Mouse (Mus musculus) MEL (cell line): ENCODE data around the gene Map3k20. TPM values are rescaled to one million over a fixed set of nuclear protein-coding genes. Genes with fewer than 3 reads are reported as not detected.
A peak's percentile ranks its signal among the peaks of the same experiment; 100 is the strongest.

Experiments
- DNase-seq: peaks from one replicate; pipeline ENCODE4 v3.0.0; 2011; ENCODE audit warnings: low read depth, low spot score
- H3K27ac ChIP-seq: 2 replicates; pipeline ENCODE4 v1.5.1; 2012; ENCODE audit warnings: low read depth, mild to moderate bottlenecking, control low read depth, low read length, moderate library complexity; ENCODE audit not compliant: control insufficient read depth
- H3K27me3 ChIP-seq, 2 experiments: fragments of 150-350 bp in 1 of 2; sonication (generic) in 1 of 2; 2 replicates each; pipeline ENCODE4 v1.6.1; 2012; ENCODE audit warnings: low read length in 2 of 2, mild to moderate bottlenecking in 2 of 2, improper control_type of control experiment in 1 of 2, moderate library complexity in 1 of 2; ENCODE audit not compliant: insufficient read depth in 2 of 2, control insufficient read depth in 1 of 2
- H3K36me3 ChIP-seq, 2 experiments: 2 replicates each; pipeline ENCODE4 v1.6.1; 2012 to 2014; ENCODE audit warnings: low read length in 2 of 2, improper control_type of control experiment in 1 of 2, inconsistent platforms in 1 of 2, mild to moderate bottlenecking in 1 of 2; ENCODE audit not compliant: insufficient read depth in 2 of 2, control insufficient read depth in 1 of 2
- H3K4me1 ChIP-seq, 2 experiments: fragments of 150-350 bp in 1 of 2; sonication (generic) in 1 of 2; 2 replicates each; pipeline ENCODE4 v1.6.1; 2012; ENCODE audit warnings: low read length in 2 of 2, improper control_type of control experiment in 1 of 2, mild to moderate bottlenecking in 1 of 2; ENCODE audit not compliant: insufficient read depth in 2 of 2, control insufficient read depth in 1 of 2
- H3K4me3 ChIP-seq, 2 experiments: fragments of 150-350 bp in 1 of 2; sonication (generic) in 1 of 2; 2 replicates each; pipeline ENCODE4 v1.5.1; 2012; ENCODE audit warnings: low read depth in 2 of 2, low read length in 2 of 2, mild to moderate bottlenecking in 2 of 2, moderate library complexity in 2 of 2, control low read depth in 1 of 2, improper control_type of control experiment in 1 of 2; ENCODE audit not compliant: control insufficient read depth in 1 of 2, insufficient read depth in 1 of 2
- H3K79me2 ChIP-seq: 2 replicates; pipeline ENCODE4 v1.6.1; 2012; ENCODE audit warnings: mild to moderate bottlenecking, low read length, moderate library complexity; ENCODE audit not compliant: control insufficient read depth, poor library complexity, insufficient read depth
- H3K9ac ChIP-seq: 2 replicates; pipeline ENCODE4 v1.6.1; 2012; ENCODE audit warnings: low read depth, mild to moderate bottlenecking, control low read depth, low read length, moderate library complexity; ENCODE audit not compliant: control insufficient read depth, poor library complexity, severe bottlenecking
- H3K9me3 ChIP-seq: fragments of 150-350 bp; sonication (generic); replicated peaks from 2 replicates; pipeline ENCODE4 v1.6.1; 2012; ENCODE audit warnings: mild to moderate bottlenecking, low read length, improper control_type of control experiment, moderate library complexity; ENCODE audit not compliant: insufficient read depth
- BHLHE40 ChIP-seq: IDR thresholded peaks from 2 replicates; pipeline ENCODE4 v1.6.1; 2012; ENCODE audit warnings: low read depth, mild to moderate bottlenecking, inconsistent platforms, low read length, improper control_type of control experiment, borderline replicate concordance
- CHD2 ChIP-seq: IDR thresholded peaks from 2 replicates; pipeline ENCODE4 v1.6.1; 2011; ENCODE audit warnings: low read length, improper control_type of control experiment
- ELF1 ChIP-seq: IDR thresholded peaks from 2 replicates; pipeline ENCODE4 v1.6.1; 2014; ENCODE audit warnings: low read depth, mild to moderate bottlenecking, inconsistent platforms, low read length, improper control_type of control experiment, moderate library complexity
- EP300 ChIP-seq, 2 experiments: IDR thresholded peaks; 2 replicates each; pipeline ENCODE4 v1.6.1; 2011; ENCODE audit warnings: improper control_type of control experiment in 2 of 2, low read length in 2 of 2, low read depth in 1 of 2, mild to moderate bottlenecking in 1 of 2
- GATA1 ChIP-seq: IDR thresholded peaks from 2 replicates; pipeline ENCODE4 v1.6.1; 2011; ENCODE audit warnings: low read depth, low read length, improper control_type of control experiment
- HCFC1 ChIP-seq: IDR thresholded peaks from 2 replicates; pipeline ENCODE4 v1.6.1; 2012; ENCODE audit warnings: low read depth, mild to moderate bottlenecking, inconsistent platforms, low read length, improper control_type of control experiment, moderate library complexity
- JUND ChIP-seq: IDR thresholded peaks from 2 replicates; pipeline ENCODE4 v1.6.1; 2011; ENCODE audit warnings: low read depth, mild to moderate bottlenecking, improper control_type of control experiment, low read length
- MAFK ChIP-seq: IDR thresholded peaks from 2 replicates; pipeline ENCODE4 v1.6.1; 2011; ENCODE audit warnings: low read depth, mild to moderate bottlenecking, low read length, improper control_type of control experiment, borderline replicate concordance
- MAX ChIP-seq: IDR thresholded peaks from 2 replicates; pipeline ENCODE4 v1.6.1; 2011; ENCODE audit warnings: low read length, improper control_type of control experiment
- MEF2A ChIP-seq: IDR thresholded peaks from 2 replicates; pipeline ENCODE4 v1.6.1; 2014; ENCODE audit warnings: low read depth, mild to moderate bottlenecking, inconsistent platforms, low read length, improper control_type of control experiment; ENCODE audit not compliant: poor library complexity, insufficient replicate concordance, severe bottlenecking; ENCODE audit errors: extremely low read depth
- MXI1 ChIP-seq: IDR thresholded peaks from 2 replicates; pipeline ENCODE4 v1.6.1; 2011; ENCODE audit warnings: mild to moderate bottlenecking, low read depth, low read length, improper control_type of control experiment
- MYB ChIP-seq: IDR thresholded peaks from 2 replicates; pipeline ENCODE4 v1.6.1; 2011; ENCODE audit warnings: mild to moderate bottlenecking, low read depth, low read length, improper control_type of control experiment
- NELFE ChIP-seq: IDR thresholded peaks from 2 replicates; pipeline ENCODE4 v1.6.1; 2011; ENCODE audit warnings: low read depth, low read length, improper control_type of control experiment
- NRF1 ChIP-seq: IDR thresholded peaks from 2 replicates; pipeline ENCODE4 v1.6.1; 2014; ENCODE audit warnings: low read depth, mild to moderate bottlenecking, inconsistent platforms, low read length, improper control_type of control experiment, moderate library complexity; ENCODE audit not compliant: poor library complexity, insufficient read depth, severe bottlenecking
- POLR2A ChIP-seq, 2 experiments: IDR thresholded peaks; 2 replicates each; pipeline ENCODE4 v1.6.1; 2011 to 2012; ENCODE audit warnings: low read length in 2 of 2, mild to moderate bottlenecking in 2 of 2, control low read depth in 1 of 2, improper control_type of control experiment in 1 of 2, low read depth in 1 of 2, moderate library complexity in 1 of 2; ENCODE audit not compliant: control insufficient read depth in 1 of 2, insufficient read depth in 1 of 2, poor library complexity in 1 of 2
- RAD21 ChIP-seq: IDR thresholded peaks from 2 replicates; pipeline ENCODE4 v1.6.1; 2011; ENCODE audit warnings: mild to moderate bottlenecking, low read depth, low read length, improper control_type of control experiment
- TBP ChIP-seq: IDR thresholded peaks from 2 replicates; pipeline ENCODE4 v1.8.0; 2011; ENCODE audit warnings: low read depth, low read length, improper control_type of control experiment
- USF1 ChIP-seq: IDR thresholded peaks from 2 replicates; pipeline ENCODE4 v1.6.1; 2014; ENCODE audit warnings: low read depth, mild to moderate bottlenecking, inconsistent platforms, low read length, improper control_type of control experiment, moderate library complexity
- USF2 ChIP-seq, 2 experiments: IDR thresholded peaks; 2 replicates each; pipeline ENCODE4 v1.6.1; 2011 to 2012; ENCODE audit warnings: improper control_type of control experiment in 2 of 2, low read length in 2 of 2, borderline replicate concordance in 1 of 2, inconsistent platforms in 1 of 2, low read depth in 1 of 2, mild to moderate bottlenecking in 1 of 2; ENCODE audit not compliant: insufficient read depth in 1 of 2
- ZC3H11A ChIP-seq: IDR thresholded peaks from 2 replicates; pipeline ENCODE4 v1.6.1; 2012; ENCODE audit warnings: low read depth, mild to moderate bottlenecking, inconsistent platforms, low read length, improper control_type of control experiment
- ZMIZ1 ChIP-seq: IDR thresholded peaks from 2 replicates; pipeline ENCODE4 v1.6.1; 2012; ENCODE audit warnings: low read depth, mild to moderate bottlenecking, inconsistent platforms, low read length, improper control_type of control experiment, moderate library complexity
- polyA plus RNA-seq, 2 experiments: library from polyadenylated mRNA; stranded (reverse) in 1 of 2; unstranded in 1 of 2; fragments of >175 nt in 1 of 2; fragments of >200 nt in 1 of 2; gene quantifications; 2 replicates each; pipeline versions ENCODE4 v1.2.1 to v1.2.4; 2012; ENCODE audit warnings: low replicate concordance in 2 of 2, low read depth in 1 of 2; ENCODE audit not compliant: insufficient read length in 2 of 2, insufficient read depth in 1 of 2, missing spikeins in 1 of 2
- total RNA-seq: library from RNA; depleted of rRNA; stranded (reverse); fragments of 300-350 nt; gene quantifications from 2 replicates; pipeline ENCODE4 v1.2.3, GENCODE M21; 2012

Gene Map3k20
- total and polyA plus RNA-seq, 3 experiments, result 7.4 to 9.6 TPM; not detected in 1

DNA sequence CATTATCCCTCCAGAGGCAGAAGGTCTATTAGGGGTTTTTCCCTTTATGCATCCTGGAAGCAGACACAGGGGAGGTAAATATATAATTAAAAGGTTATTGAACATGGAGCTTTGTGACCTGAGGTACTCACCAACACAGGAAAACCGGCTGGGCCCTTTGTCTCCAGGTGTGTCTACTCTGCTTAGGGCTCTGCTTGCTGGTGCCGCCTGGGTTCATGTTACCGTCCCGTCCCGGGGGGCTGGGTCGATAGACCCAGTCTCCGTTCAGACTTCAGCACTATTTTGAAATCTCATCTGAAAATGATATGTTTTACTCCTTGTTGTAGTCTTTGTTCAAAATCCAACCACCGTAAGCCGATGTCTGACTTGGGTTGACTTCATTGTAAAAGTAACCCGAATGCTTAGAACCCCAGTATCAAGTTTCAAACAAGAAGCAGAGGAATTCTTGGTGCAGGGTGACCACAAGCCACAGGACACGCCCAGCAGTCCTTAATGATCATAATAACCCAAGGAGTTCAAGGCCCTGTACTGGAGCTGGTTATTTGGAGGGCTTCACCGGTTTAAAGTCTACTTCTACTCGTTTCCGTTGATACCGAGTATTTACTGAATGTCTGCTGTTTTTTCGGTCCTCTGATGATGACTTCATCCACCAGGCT is 186.1 kb downstream of the Map3k20 start:
- H3K4me3 ChIP-seq, result no peak overlapping the region
- H3K36me3 ChIP-seq, result peaks cover 0 to 17% of the 10 kb centered on the region in 2 experiments; a peak in 2 of 4 replicates
- DNase-seq, result peak; percentile 44
- H3K27me3 ChIP-seq, result no peaks in the 10 kb centered on the region
- TF ChIP-seq NELFE (no peak), JUND (no peak), ZMIZ1 (no peak)
- peaks cover 7% of the 10 kb centered on the region for H3K79me2 ChIP-seq
- H3K9me3 ChIP-seq, result no peaks in the 10 kb centered on the region
- peaks cover 2 to 25% of the 10 kb centered on the region in 2 experiments; a peak in 3 of 4 replicates for H3K4me1 ChIP-seq
- no peak overlapping the region for H3K9ac ChIP-seq
- no peak overlapping the region for H3K27ac ChIP-seq

GRCm38 (mm10) chr2:72474531-72475287 is 189.3 kb downstream of the Map3k20 start:
- Histone ChIP-seq H3K79me2 (peaks cover 32% of the 10 kb centered on the region), H3K9me3 (no peaks in the 10 kb centered on the region), H3K27me3 (no peaks in the 10 kb centered on the region), H3K9ac (peak overlapping the region; percentile 79), H3K4me3 (peak overlapping the region; percentile 0 to 71), H3K4me1 (peaks cover 2 to 40% of the 10 kb centered on the region in 2 experiments; a peak in 3 of 4 replicates), H3K27ac (peak overlapping the region; percentile 100), H3K36me3 (peaks cover 0 to 42% of the 10 kb centered on the region in 2 experiments; a peak in 2 of 4 replicates)
- DNase-seq, result peak; percentile 55
- peak; percentile 56; the same call in 1 of the 2 replicates for TF ChIP-seq NRF1
- TF ChIP-seq CHD2, result no peak

DNA sequence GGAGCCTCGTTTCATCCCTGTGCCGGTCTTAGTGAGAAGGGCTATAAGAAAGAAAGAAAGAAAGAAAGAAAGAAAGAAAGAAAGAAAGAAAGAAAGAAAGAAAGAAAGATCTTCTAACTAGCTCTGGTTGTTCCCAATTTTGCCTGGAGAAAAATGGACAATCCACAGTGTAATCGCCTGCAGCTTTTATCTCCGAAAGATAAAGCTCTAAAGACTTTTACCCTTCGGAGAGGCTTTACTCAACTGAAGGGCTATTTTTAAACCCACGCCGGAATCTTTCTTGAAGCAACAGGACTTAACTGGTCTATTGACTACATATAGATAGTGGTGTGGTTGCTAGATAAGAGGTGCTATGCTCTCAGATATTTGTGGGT is 190.0 kb downstream of the Map3k20 start:
- Histone ChIP-seq H3K36me3 (peaks cover 2 to 49% of the 10 kb centered on the region in 2 experiments), H3K27me3 (no peaks in the 10 kb centered on the region), H3K4me1 (peaks cover 2 to 45% of the 10 kb centered on the region in 2 experiments; a peak in 3 of 4 replicates), H3K27ac (peak overlapping the region; percentile 100), H3K9ac (peak overlapping the region; percentile 79), H3K79me2 (peaks cover 38% of the 10 kb centered on the region), H3K9me3 (no peaks in the 10 kb centered on the region), H3K4me3 (peak overlapping the region; percentile 0 to 71)
- no peak for DNase-seq
- TF ChIP-seq JUND (no peak), BHLHE40 (peak; percentile 62; the same call in 1 of the 2 replicates), ELF1 (no peak), NELFE (peak; percentile 61; the same call in 1 of the 2 replicates), EP300 (IDR thresholded peaks at IDR 0.05; ENCODE audit: low read depth in 1 of 2, low read length in 2 of 2) (peak; percentile 89 to 90), GATA1 (peak; percentile 95), USF1 (no peak), HCFC1 (peak; percentile 55; the same call in 1 of the 2 replicates), USF2 (IDR thresholded peaks at IDR 0.05; ENCODE audit: borderline replicate concordance in 1 of 2, insufficient read depth in 1 of 2, low read depth in 1 of 2, low read length in 2 of 2) (no peak), ZC3H11A (no peak), TBP (peak; percentile 87), MXI1 (peak; percentile 52), MAFK (peak; percentile 52; the same call in 1 of the 2 replicates), NRF1 (no peak), CHD2 (no peak), MEF2A (peak; percentile 95), MAX (peak; percentile 68; the same call in 1 of the 2 replicates), MYB (peak; percentile 51; the same call in 1 of the 2 replicates), POLR2A (IDR thresholded peaks at IDR 0.05; ENCODE audit: control insufficient read depth in 1 of 2, insufficient read depth in 1 of 2, low read depth in 1 of 2, low read length in 2 of 2, poor library complexity in 1 of 2) (no peak), RAD21 (no peak)
